Mouse (Mus musculus) heart, adult 8-10 months (tissue): ENCODE data around the gene Notum. TPM values are rescaled to one million over a fixed set of nuclear protein-coding genes. Genes with fewer than 3 reads are reported as not detected.
A peak's percentile ranks its signal among the peaks of the same experiment; 100 is the strongest.

Experiments used
- DNase-seq: peaks from one replicate; pipeline ENCODE4 v3.0.0; 2022; ENCODE audit warnings: low spot score
- microRNA-seq: library from miRNA; unstranded; fragments of <30 nt; microRNA quantifications from one replicate; pipeline ENCODE4 v1.2.0, GENCODE M21; 2022
- total RNA-seq, 4 experiments: library from RNA; stranded (reverse); gene quantifications; 2 replicates each; pipeline ENCODE4 v1.2.4; 2022

The Notum gene
- total RNA-seq, 4 experiments from 2014 or later, result 0.12 to 0.24 (median 0.13) TPM

- DNase-seq, result no peak
These were observed 42.1 kb downstream of the Notum start for GRCm38 (mm10) chr11:120618619-120619535.

DNA sequence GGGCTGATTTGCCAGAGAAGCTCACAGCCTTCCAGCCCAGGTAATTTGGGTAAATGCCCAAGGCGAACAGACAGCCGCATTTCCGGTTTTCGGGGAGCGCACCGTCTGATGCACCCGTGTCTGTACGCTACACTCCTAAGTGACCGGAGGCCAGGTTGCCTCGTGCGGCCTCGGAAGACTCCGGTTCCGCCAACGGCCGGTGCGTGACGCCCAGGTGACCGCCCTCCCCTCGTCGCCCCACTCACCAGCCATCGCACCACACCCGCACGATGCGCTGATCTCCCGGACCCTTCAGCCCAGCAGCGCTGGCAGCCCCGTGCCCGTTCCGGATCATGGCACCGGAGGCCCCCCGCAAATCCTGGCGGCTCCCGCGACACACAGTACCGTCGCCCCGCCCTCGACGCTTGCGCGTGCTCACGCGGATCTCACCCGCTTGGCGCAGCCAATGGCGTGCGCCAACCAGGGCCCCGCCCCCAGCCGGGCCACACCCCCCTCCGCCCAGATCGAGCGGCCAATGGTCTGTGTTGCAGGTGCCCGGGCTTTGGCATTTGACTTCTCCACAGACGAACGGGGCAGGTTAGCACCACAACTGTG is 43.4 kb downstream of the Notum start, which contains the start of gene Pcyt2:
Gene Pcyt2, minus strand, starts transcription at position 418 of the 594 bp plus-strand sequence.
- DNase-seq, result peak; percentile 75

DNA sequence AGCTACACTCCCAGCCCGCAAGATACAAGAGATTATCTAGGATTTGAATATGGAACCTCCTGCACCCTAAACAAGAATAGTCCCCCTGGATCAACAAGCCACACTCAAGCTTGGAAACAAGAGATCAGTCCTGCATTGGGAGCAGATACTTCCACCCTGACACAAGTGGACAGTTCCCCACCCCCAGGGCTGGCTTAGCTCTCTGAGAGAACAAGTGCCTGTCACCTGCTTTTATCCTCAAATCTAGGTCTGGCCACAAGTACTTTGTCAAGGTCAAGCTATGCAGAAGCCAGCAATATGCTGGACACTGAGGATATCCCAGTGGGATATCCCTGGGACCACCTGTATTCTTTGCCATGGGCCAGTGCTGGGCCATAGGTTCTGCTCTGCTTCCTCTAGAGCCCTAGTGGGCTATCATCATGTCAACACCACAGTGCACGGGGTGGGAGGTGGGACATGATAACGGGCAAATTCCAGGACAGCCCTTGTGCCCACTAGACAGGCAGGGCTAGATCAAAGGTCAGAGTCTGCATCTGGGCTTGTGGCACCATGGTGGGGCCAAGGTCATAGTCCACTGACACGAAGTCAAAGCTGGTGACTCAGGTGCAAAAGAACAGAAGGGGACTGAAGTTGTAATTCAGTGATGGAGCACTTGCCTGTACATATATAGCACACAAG is 44.2 kb downstream of the Notum start:
- no peak for DNase-seq

DNA sequence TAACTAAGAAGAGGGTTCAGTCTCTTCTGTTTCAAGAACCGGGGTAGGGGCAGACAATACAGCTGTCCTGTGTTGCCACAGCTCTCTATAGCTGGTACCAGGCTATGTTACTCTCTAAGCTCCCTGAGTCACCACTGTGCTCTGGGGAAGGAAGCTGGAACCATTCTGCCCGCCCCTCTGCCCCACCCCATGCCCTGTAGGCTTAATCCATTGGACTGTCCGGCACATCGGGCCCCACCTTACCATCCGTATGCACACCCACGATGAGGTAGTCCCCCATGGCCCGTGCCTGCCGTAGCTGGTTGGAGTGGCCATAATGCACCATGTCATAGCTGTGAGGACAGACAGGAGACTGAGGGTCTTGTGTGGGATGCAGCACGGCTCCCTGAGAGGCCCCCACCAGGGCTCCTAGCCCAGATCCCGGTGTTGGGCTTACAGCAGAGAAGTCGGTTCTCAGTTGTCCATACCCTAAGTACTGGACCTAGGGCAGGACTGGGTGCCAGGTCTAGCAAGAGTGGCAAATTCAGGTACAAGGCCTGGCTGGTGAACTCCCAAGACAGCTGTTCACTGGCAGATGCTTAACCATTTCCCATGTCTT is 45.3 kb downstream of the Notum start:
- no peak for DNase-seq

GRCm38 (mm10) chr11:120615167-120615566 is 45.8 kb downstream of the Notum start:
- no peak for DNase-seq

GRCm38 (mm10) chr11:120613976-120614375 is 47.0 kb downstream of the Notum start:
- DNase-seq, result no peak

DNA sequence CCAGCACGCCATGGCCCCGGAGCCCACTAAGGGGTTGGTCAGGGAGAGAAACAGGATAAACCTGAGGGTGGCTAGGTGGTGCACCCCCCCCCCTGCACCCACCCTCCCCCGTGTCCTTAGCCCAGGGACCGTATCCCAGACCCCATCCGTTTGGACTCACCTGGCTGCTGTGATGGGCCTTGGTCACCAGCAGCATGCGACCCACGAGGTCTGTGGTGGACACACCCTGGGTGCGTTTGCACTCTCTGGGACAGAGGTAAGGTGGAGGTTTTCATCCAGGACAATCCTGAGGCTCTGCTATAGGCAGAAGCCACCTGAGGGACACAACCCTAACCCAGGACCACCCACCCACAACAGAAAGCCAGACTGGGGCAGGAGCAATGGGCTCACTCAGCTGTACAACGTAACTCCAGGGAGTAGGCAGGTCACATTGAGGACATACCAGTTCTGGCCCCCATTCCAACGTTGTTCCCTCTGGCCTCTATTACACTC is 47.4 kb downstream of the Notum start:
- no peak for DNase-seq

DNA sequence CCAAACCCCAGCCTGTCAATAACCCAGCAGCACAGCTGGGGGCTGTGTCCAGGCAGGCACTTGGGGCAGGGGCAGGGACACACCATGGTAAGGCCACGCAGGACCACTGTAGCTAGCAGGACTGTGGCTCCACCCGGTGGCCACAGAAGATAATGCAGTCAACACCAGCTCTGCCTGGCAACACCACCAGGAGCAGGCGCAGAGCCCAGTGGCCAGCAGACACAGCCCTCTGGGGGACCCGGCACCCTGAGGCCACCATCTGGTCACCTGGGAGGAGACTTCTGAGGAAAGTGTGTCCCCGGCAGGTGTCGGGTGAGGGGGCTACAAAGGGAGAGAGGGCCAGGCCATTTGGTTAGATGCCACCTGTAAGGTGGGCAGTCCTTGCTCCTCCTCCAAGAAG is 48.2 kb downstream of the Notum start:
- peak; percentile 59 for DNase-seq

DNA sequence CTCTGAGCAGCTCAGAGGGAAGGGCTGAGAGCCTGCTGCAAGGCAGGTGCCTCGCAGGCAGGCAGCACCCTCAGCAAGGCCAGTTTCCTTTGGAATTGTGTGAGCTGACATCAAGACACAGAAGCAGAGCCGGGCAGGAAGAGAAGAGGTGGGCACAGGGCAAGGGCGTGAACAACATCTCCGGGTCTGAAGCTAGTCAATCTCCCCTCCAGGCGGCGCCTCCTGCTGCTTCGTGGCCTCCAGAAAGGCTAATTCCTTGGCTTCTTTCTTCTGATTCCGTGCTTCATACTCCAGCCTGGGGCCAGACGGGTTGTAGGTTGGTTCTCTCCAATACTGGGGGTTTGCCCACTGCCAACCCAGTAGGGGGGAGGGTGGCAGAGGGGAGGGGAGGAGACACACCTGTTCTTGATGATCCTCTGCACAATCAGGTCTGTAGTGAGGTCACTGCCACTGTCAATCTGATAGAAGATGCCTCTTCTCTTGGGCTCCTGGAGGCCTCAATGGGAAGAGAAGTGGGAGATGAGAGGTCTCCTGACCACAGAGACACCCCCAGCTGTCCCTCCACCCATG is 50.4 kb downstream of the Notum start:
- no peak for DNase-seq

- DNase-seq, result no peak
These were observed 51.7 kb downstream of the Notum start for GRCm38 (mm10) chr11:120609250-120609649.

- no peak for DNase-seq
These were observed 52.5 kb downstream of the Notum start, which contains the start of gene Npb for GRCm38 (mm10) chr11:120608241-120609034. Npb (plus strand) TSS chr11:120608477.

GRCm38 (mm10) chr11:120606764-120607163 is 54.2 kb downstream of the Notum start:
- no peak for DNase-seq

DNA sequence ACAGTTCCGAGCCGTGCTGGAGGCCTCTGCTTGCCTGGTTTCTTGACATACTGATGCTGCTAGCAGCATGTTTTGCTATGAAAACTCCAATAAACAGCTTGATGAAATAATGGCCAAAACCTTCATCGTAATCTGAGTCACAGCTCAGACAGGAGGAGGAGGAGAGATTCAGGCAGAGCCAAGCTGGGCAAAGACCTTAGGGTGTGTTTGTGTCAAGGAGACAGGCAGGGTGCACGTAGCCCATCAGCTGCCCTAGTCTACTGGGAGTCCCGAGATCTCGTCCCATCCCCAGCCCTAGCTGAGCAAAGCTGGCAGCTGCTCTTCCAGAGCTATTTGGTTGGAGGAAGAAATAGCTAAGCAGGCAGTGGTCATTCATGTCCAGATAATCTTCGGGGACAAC is 55.3 kb downstream of the Notum start:
- DNase-seq, result no peak

Small RNAs within 50 kb of the gene (microRNA-seq; reads per million reads assigned to microRNA genes)
- gene Mir6936, result not detected

Other genes starting within 250 kb of the Notum start
- 10 to 100 TPM; 64.3 to 69.6 (median 65.8) TPM for gene Nploc4, start 223.5 kb downstream of the Notum start, total RNA-seq
- gene Tspan10, start 218.5 kb downstream of the Notum start, total RNA-seq, result 1 to 10 TPM in 3 of 4 experiments, under 1 TPM in 1; 0.52 to 2.4 (median 1.4) TPM
- gene Pde6g, start 207.7 kb downstream of the Notum start, total RNA-seq, result under 1 TPM; 0.34 to 0.89 (median 0.66) TPM
- 10 to 100 TPM; 64.4 to 76.6 (median 70.0) TPM for gene Oxld1, start 203.1 kb downstream of the Notum start, total RNA-seq
- 1 to 10 TPM; 5.7 to 8.0 (median 7.1) TPM for gene Ccdc137, start 203.1 kb downstream of the Notum start, total RNA-seq
- 10 to 100 TPM; 10.7 to 12.1 (median 11.8) TPM for gene Arl16, start 193.6 kb downstream of the Notum start, total RNA-seq
- 100 to 1,000 TPM; 233 to 251 (median 242) TPM for gene Mrpl12, start 176.6 kb downstream of the Notum start, total RNA-seq
- gene Slc25a10, start 169.3 kb downstream of the Notum start, total RNA-seq, result 10 to 100 TPM; 13.7 to 19.4 (median 16.0) TPM
- gene Gcgr, start 130.5 kb downstream of the Notum start, total RNA-seq, result 1 to 10 TPM in 1 of 4 experiments, under 1 TPM in 3; 0.69 to 1.0 (median 0.78) TPM
- gene Mcrip1, start 111.4 kb downstream of the Notum start, total RNA-seq, result 10 to 100 TPM; 37.5 to 41.0 (median 38.5) TPM
- gene Ppp1r27, start 110.0 kb downstream of the Notum start, total RNA-seq, result under 1 TPM in 1 of 4 experiments, not detected in 3; 0.34 TPM
- 100 to 1,000 TPM; 217 to 256 (median 229) TPM for gene P4hb, start 87.9 kb downstream of the Notum start, total RNA-seq
- gene Arhgdia, start 79.6 kb downstream of the Notum start, total RNA-seq, result 100 to 1,000 TPM; 130 to 152 (median 141) TPM
- 10 to 100 TPM; 32.3 to 51.0 (median 45.7) TPM for gene Alyref, start 62.8 kb downstream of the Notum start, total RNA-seq
- 10 to 100 TPM; 77.9 to 91.8 (median 84.8) TPM for gene Anapc11, start 62.8 kb downstream of the Notum start, total RNA-seq
- gene Npb, start 52.7 kb downstream of the Notum start, total RNA-seq, result under 1 TPM in 1 of 4 experiments, not detected in 3; 0.73 TPM
- gene Pcyt2, start 43.2 kb downstream of the Notum start, total RNA-seq, result 10 to 100 TPM; 48.1 to 64.4 (median 60.5) TPM
- gene Sirt7, start 35.9 kb downstream of the Notum start, total RNA-seq, result 10 to 100 TPM in 1 of 4 experiments, 1 to 10 TPM in 3; 6.5 to 10.6 (median 7.6) TPM
- 10 to 100 TPM; 33.0 to 47.3 (median 39.2) TPM for gene Mafg, start 27.6 kb downstream of the Notum start, total RNA-seq
- gene Pycr1, start 17.4 kb downstream of the Notum start, total RNA-seq, result 1 to 10 TPM in 3 of 4 experiments, under 1 TPM in 1; 0.91 to 2.8 (median 1.8) TPM
- 100 to 1,000 TPM in 2 of 4 experiments, 10 to 100 TPM in 2; 90.6 to 123 (median 103) TPM for gene Myadml2, start 13.0 kb downstream of the Notum start, total RNA-seq
- 10 to 100 TPM; 37.3 to 44.3 (median 41.5) TPM for gene Aspscr1, start 11.8 kb upstream of the Notum start, total RNA-seq
- gene Cenpx, start 52.6 kb upstream of the Notum start, total RNA-seq, result 10 to 100 TPM; 33.2 to 42.8 (median 39.6) TPM
- gene Lrrc45, start 52.8 kb upstream of the Notum start, total RNA-seq, result 1 to 10 TPM; 2.9 to 6.0 (median 4.6) TPM
- 1 to 10 TPM in 2 of 4 experiments, under 1 TPM in 2; 0.69 to 2.0 (median 1.4) TPM for gene Rac3, start 60.3 kb upstream of the Notum start, total RNA-seq
- gene Dcxr, start 66.1 kb upstream of the Notum start, total RNA-seq, result 10 to 100 TPM; 12.6 to 20.8 (median 16.1) TPM
- 10 to 100 TPM in 3 of 4 experiments, 1 to 10 TPM in 1; 9.3 to 24.0 (median 12.9) TPM for gene Cbr2, start 70.9 kb upstream of the Notum start, total RNA-seq
- 10 to 100 TPM; 19.8 to 57.1 (median 32.9) TPM for gene Hmga1b, start 101.6 kb upstream of the Notum start, total RNA-seq
- gene Rfng, start 123.0 kb upstream of the Notum start, total RNA-seq, result 10 to 100 TPM; 10.1 to 11.3 (median 11.2) TPM
- gene Gps1, start 123.1 kb upstream of the Notum start, total RNA-seq, result 10 to 100 TPM; 56.3 to 63.8 (median 59.1) TPM
- 10 to 100 TPM; 25.9 to 32.7 (median 27.6) TPM for gene Dus1l, start 135.2 kb upstream of the Notum start, total RNA-seq
- 10 to 100 TPM; 12.0 to 18.1 (median 14.9) TPM for gene Fasn, start 163.4 kb upstream of the Notum start, total RNA-seq